Mouse (Mus musculus): ENCODE data around the gene Ppp2r2d. TPM values are rescaled to one million over a fixed set of nuclear protein-coding genes. Genes with fewer than 3 reads are reported as not detected.

Gene Ppp2r2d
- 128 TPM for polyA plus RNA-seq (2014; fragmentation: Illumina TruSeq; extraction: RNeasy Lipid Tissue Mini Kit (QIAGEN cat#74804); ENCODE audit: low read depth, low replicate concordance)

GRCm38 (mm10) chr7:138845544-138846391 lies at the start of gene Ppp2r2d, which contains the start of gene Mapk1ip1:
TSS of gene Ppp2r2d (plus strand) at chr7:138846079.
TSS of gene Mapk1ip1 (minus strand) at chr7:138846273.

GRCm38 (mm10) chr7:138909277-138910192 lies 63.7 kb downstream of the Ppp2r2d start, which contains the start of gene Bnip3:
TSS of gene Bnip3 (minus strand) at chr7:138909519.

Other genes with a start within 250 kb of the Ppp2r2d start
- 13.4 TPM for gene Mapk1ip1, start 194 bp downstream of the Ppp2r2d start, polyA plus RNA-seq (2014; fragmentation: Illumina TruSeq; extraction: RNeasy Lipid Tissue Mini Kit (QIAGEN cat#74804); ENCODE audit: low read depth, low replicate concordance)
- gene Bnip3, start 63.4 kb downstream of the Ppp2r2d start, polyA plus RNA-seq (2014; fragmentation: Illumina TruSeq; extraction: RNeasy Lipid Tissue Mini Kit (QIAGEN cat#74804); ENCODE audit: low read depth, low replicate concordance), result 90.3 TPM
- 0.60 TPM for gene Jakmip3, start 94.7 kb downstream of the Ppp2r2d start, polyA plus RNA-seq (2014; fragmentation: Illumina TruSeq; extraction: RNeasy Lipid Tissue Mini Kit (QIAGEN cat#74804); ENCODE audit: low read depth, low replicate concordance)
- gene Dpysl4, start 239.9 kb downstream of the Ppp2r2d start, polyA plus RNA-seq (2014; fragmentation: Illumina TruSeq; extraction: RNeasy Lipid Tissue Mini Kit (QIAGEN cat#74804); ENCODE audit: low read depth, low replicate concordance), result not detected